Mouse (Mus musculus) hindbrain, embryonic 12.5 days (tissue): ENCODE data around the gene Hist1h1t. TPM values are rescaled to one million over a fixed set of nuclear protein-coding genes. Genes with fewer than 3 reads are reported as not detected.
A peak's percentile ranks its signal among the peaks of the same experiment; 100 is the strongest.

Experiments
- ATAC-seq: fragments of 200-750 bp; cut with Nextera tagmentation; 2 replicates; pipeline ENCODE4 v1.8.0; 2017; ENCODE audit warnings: moderate TSS enrichment; ENCODE audit not compliant: low FRiP score
- H3K27ac ChIP-seq: fragments of 300-500 bp; sonication (generic); 2 replicates; pipeline ENCODE4 v1.5.1; 2016; ENCODE audit warnings: mild to moderate bottlenecking
- H3K27me3 ChIP-seq: fragments of 300-500 bp; sonication (generic); 2 replicates; pipeline ENCODE4 v1.6.1; 2016; ENCODE audit warnings: mild to moderate bottlenecking
- H3K36me3 ChIP-seq: fragments of 300-500 bp; sonication (generic); 2 replicates; pipeline ENCODE4 v1.6.1; 2016; ENCODE audit warnings: mild to moderate bottlenecking
- H3K4me1 ChIP-seq: fragments of 300-500 bp; sonication (generic); 2 replicates; pipeline ENCODE4 v1.6.1; 2016
- H3K4me2 ChIP-seq: fragments of 300-500 bp; sonication (generic); replicated peaks from 2 replicates; pipeline ENCODE4 v1.6.1; 2016; ENCODE audit warnings: mild to moderate bottlenecking
- H3K4me3 ChIP-seq: fragments of 300-500 bp; sonication (generic); 2 replicates; pipeline ENCODE4 v1.5.1; 2016; ENCODE audit warnings: mild to moderate bottlenecking
- H3K9ac ChIP-seq: fragments of 300-500 bp; sonication (generic); 2 replicates; pipeline ENCODE4 v1.6.1; 2016; ENCODE audit warnings: mild to moderate bottlenecking, moderate library complexity
- H3K9me3 ChIP-seq: fragments of 300-500 bp; sonication (generic); replicated peaks from 2 replicates; pipeline ENCODE4 v1.6.1; 2016; ENCODE audit warnings: mild to moderate bottlenecking
- WGBS: fragments of 180-500 bp; shearing (Covaris S2); methylation state at CpG from one replicate; pipeline ENCODE4 v1.1.7; 2016; 5-methylcytosine and 5-hydroxymethylcytosine counted together
- microRNA-seq: library from miRNA; unstranded; fragments of <30 nt; microRNA quantifications from one replicate; pipeline ENCODE4, GENCODE M21; 2017
- polyA plus RNA-seq: library from polyadenylated mRNA; unstranded; fragments of >200 nt; fragmentation: Nextera tagmentation; extraction: Ambion mirVana; gene quantifications from 2 replicates; pipeline ENCODE4 v1.2.1, GENCODE M21; 2016

Gene Hist1h1t
- polyA plus RNA-seq, 1 experiment from 2014 or later = not detected

- 68% methylated on average over 5 of the region's 5 CpGs for WGBS
- no peaks in the 10 kb centered on the region for H3K27me3 ChIP-seq
- H3K4me3 ChIP-seq = no peak overlapping the region
- ATAC-seq = no peak
- peak overlapping the region; percentile 99 for H3K4me2 ChIP-seq
- H3K36me3 ChIP-seq = no peaks in the 10 kb centered on the region
- H3K4me1 ChIP-seq = peaks cover 13% of the 10 kb centered on the region
- no peak overlapping the region for H3K9ac ChIP-seq
- peak overlapping the region; percentile 94; the same call in 1 of the 2 replicates for H3K27ac ChIP-seq
- no peaks in the 10 kb centered on the region for H3K9me3 ChIP-seq
Observed at GRCm38 (mm10) chr13:23740910-23741309, 45.3 kb downstream of the Hist1h1t start.

GRCm38 (mm10) chr13:23742007-23742406 is 46.4 kb downstream of the Hist1h1t start:
- no peak for ATAC-seq
- Histone ChIP-seq H3K4me3 (no peak overlapping the region), H3K27ac (no peak overlapping the region), H3K27me3 (no peaks in the 10 kb centered on the region), H3K9me3 (no peaks in the 10 kb centered on the region), H3K36me3 (no peaks in the 10 kb centered on the region), H3K4me1 (peaks cover 14% of the 10 kb centered on the region), H3K9ac (no peak overlapping the region), H3K4me2 (no peak overlapping the region)

GRCm38 (mm10) chr13:23743215-23743614 is 47.6 kb downstream of the Hist1h1t start:
- no peak overlapping the region for H3K27ac ChIP-seq
- H3K4me2 ChIP-seq = no peak overlapping the region
- WGBS = 85% methylated on average over 5 of the region's 5 CpGs
- H3K27me3 ChIP-seq = no peaks in the 10 kb centered on the region
- no peaks in the 10 kb centered on the region for H3K9me3 ChIP-seq
- H3K4me3 ChIP-seq = no peak overlapping the region
- ATAC-seq = no peak
- H3K9ac ChIP-seq = no peak overlapping the region
- peaks cover 19% of the 10 kb centered on the region for H3K4me1 ChIP-seq
- H3K36me3 ChIP-seq = no peaks in the 10 kb centered on the region

- Histone ChIP-seq H3K9ac (no peak overlapping the region), H3K4me1 (peaks cover 19% of the 10 kb centered on the region), H3K4me2 (peak overlapping the region; percentile 64), H3K27me3 (no peaks in the 10 kb centered on the region), H3K9me3 (no peaks in the 10 kb centered on the region), H3K4me3 (no peak overlapping the region), H3K27ac (0 out of 2 replicates have a peak overlapping the region, but pooled peaks have one; percentile 52), H3K36me3 (no peaks in the 10 kb centered on the region)
- 51% methylated on average over 4 of the region's 4 CpGs for WGBS
- no peak for ATAC-seq
Observed at GRCm38 (mm10) chr13:23743963-23744362, 48.3 kb downstream of the Hist1h1t start.

GRCm38 (mm10) chr13:23744421-23745380 is 49.1 kb downstream of the Hist1h1t start:
- no peak for ATAC-seq
- H3K36me3 ChIP-seq = no peaks in the 10 kb centered on the region
- peaks cover 14% of the 10 kb centered on the region for H3K4me1 ChIP-seq
- no peaks in the 10 kb centered on the region for H3K9me3 ChIP-seq
- H3K27me3 ChIP-seq = no peaks in the 10 kb centered on the region
- peak overlapping the region; percentile 40 for H3K4me3 ChIP-seq
- H3K4me2 ChIP-seq = peak overlapping the region; percentile 64
- whole genome bisulfite sequencing = 2% methylated on average over 15 of the region's 36 CpGs
- peak overlapping the region; percentile 52; the same call in 1 of the 2 replicates for H3K27ac ChIP-seq
- H3K9ac ChIP-seq = peak overlapping the region; percentile 49; the same call in 1 of the 2 replicates

- peaks cover 9% of the 10 kb centered on the region for H3K4me1 ChIP-seq
- no peaks in the 10 kb centered on the region for H3K36me3 ChIP-seq
- H3K9ac ChIP-seq = peak within 1 kb of the TSS; percentile 58
- H3K9me3 ChIP-seq = no peaks in the 10 kb centered on the region
- H3K27me3 ChIP-seq = no peaks in the 10 kb centered on the region
- H3K4me2 ChIP-seq = peak within 1 kb of the TSS; percentile 64
- H3K27ac ChIP-seq = peak within 1 kb of the TSS; percentile 98
- peak; percentile 73 for ATAC-seq
- WGBS = 2% methylated on average over 21 of the region's 28 CpGs
- peak within 1 kb of the TSS; percentile 40 for H3K4me3 ChIP-seq
Observed at GRCm38 (mm10) chr13:23745381-23746161, 50.0 kb downstream of the Hist1h1t start, which contains the start of gene Hist1h3c. Gene Hist1h3c, minus strand, starts transcription at chr13:23745602.

Small RNAs within 50 kb of the gene (microRNA-seq; reads per million reads assigned to microRNA genes)
- gene Gm44314 (not detected), gene Gm44350 (not detected)

Other genes starting within 250 kb of the Hist1h1t start
- gene Btn1a1, start 229.9 kb upstream of the Hist1h1t start, polyA plus RNA-seq = 0.12 TPM in 1 of 2 replicates, not detected in the other
- 0.34 and 0.43 TPM in 2 replicates for gene Btn2a2, start 207.0 kb upstream of the Hist1h1t start, polyA plus RNA-seq
- 5.7 and 6.9 TPM in 2 replicates for gene Hist1h4h, start 164.8 kb upstream of the Hist1h1t start, polyA plus RNA-seq
- 5.2 TPM in 1 of 2 replicates, not detected in the other for gene Hist1h2af, start 161.9 kb upstream of the Hist1h1t start, polyA plus RNA-seq
- gene Hist1h3g, start 160.4 kb upstream of the Hist1h1t start, polyA plus RNA-seq = 2.2 and 4.4 TPM in 2 replicates
- 0.37 and 0.57 TPM in 2 replicates for gene Hist1h2bh, start 152.4 kb upstream of the Hist1h1t start, polyA plus RNA-seq
- gene Hist1h3f, start 151.8 kb upstream of the Hist1h1t start, polyA plus RNA-seq = 0.66 and 1.4 TPM in 2 replicates
- gene Hist1h4f, start 144.2 kb upstream of the Hist1h1t start, polyA plus RNA-seq = 1.4 TPM in 1 of 2 replicates, not detected in the other
- gene Hist1h1d, start 142.6 kb upstream of the Hist1h1t start, polyA plus RNA-seq = 0.23 and 0.39 TPM in 2 replicates
- gene Hist1h3e, start 133.4 kb upstream of the Hist1h1t start, polyA plus RNA-seq = 4.4 and 5.6 TPM in 2 replicates
- gene Hist1h2ae, start 124.6 kb upstream of the Hist1h1t start, polyA plus RNA-seq = 67.4 and 81.6 TPM in 2 replicates
- 4.8 and 7.1 TPM in 2 replicates for gene Hist1h2bg, start 124.4 kb upstream of the Hist1h1t start, polyA plus RNA-seq
- gene Hist1h2bf, start 121.6 kb upstream of the Hist1h1t start, polyA plus RNA-seq = 4.4 and 7.2 TPM in 2 replicates
- gene Hist1h2ad, start 121.4 kb upstream of the Hist1h1t start, polyA plus RNA-seq = 0.46 and 2.5 TPM in 2 replicates
- gene Hist1h3d, start 120.1 kb upstream of the Hist1h1t start, polyA plus RNA-seq = 2.2 and 4.8 TPM in 2 replicates
- 66.9 and 82.3 TPM in 2 replicates for gene Hist1h4d, start 114.2 kb upstream of the Hist1h1t start, polyA plus RNA-seq
- 1.9 and 2.2 TPM in 2 replicates for gene Hist1h2be, start 74.7 kb upstream of the Hist1h1t start, polyA plus RNA-seq
- 17.0 and 18.8 TPM in 2 replicates for gene Hist1h1e, start 73.3 kb upstream of the Hist1h1t start, polyA plus RNA-seq
- 0.72 and 0.93 TPM in 2 replicates for gene Hist1h2ac, start 11.9 kb upstream of the Hist1h1t start, polyA plus RNA-seq
- gene Hist1h2bc, start 11.6 kb upstream of the Hist1h1t start, polyA plus RNA-seq = 25.1 and 26.1 TPM in 2 replicates
- 3.6 and 4.2 TPM in 2 replicates for gene Hist1h4c, start 2.6 kb downstream of the Hist1h1t start, polyA plus RNA-seq
- 4.9 and 5.2 TPM in 2 replicates for gene Hfe, start 15.0 kb downstream of the Hist1h1t start, polyA plus RNA-seq
- gene Hist1h1c, start 43.0 kb downstream of the Hist1h1t start, polyA plus RNA-seq = 15.0 and 15.4 TPM in 2 replicates
- 9.7 and 11.6 TPM in 2 replicates for gene Hist1h3c, start 49.8 kb downstream of the Hist1h1t start, polyA plus RNA-seq
- 2.2 and 2.9 TPM in 2 replicates for gene Hist1h2bb, start 50.9 kb downstream of the Hist1h1t start, polyA plus RNA-seq
- gene Hist1h2ab, start 55.3 kb downstream of the Hist1h1t start, polyA plus RNA-seq = 22.4 and 45.2 TPM in 2 replicates
- gene Hist1h3b, start 56.5 kb downstream of the Hist1h1t start, polyA plus RNA-seq = 4.5 and 11.1 TPM in 2 replicates
- 5.0 and 5.5 TPM in 2 replicates for gene Hist1h4b, start 61.2 kb downstream of the Hist1h1t start, polyA plus RNA-seq
- 0.72 TPM in 1 of 2 replicates, not detected in the other for gene Hist1h4a, start 65.4 kb downstream of the Hist1h1t start, polyA plus RNA-seq
- 3.3 and 6.1 TPM in 2 replicates for gene Hist1h3a, start 66.6 kb downstream of the Hist1h1t start, polyA plus RNA-seq
- gene Hist1h1a, start 67.9 kb downstream of the Hist1h1t start, polyA plus RNA-seq = 2.4 and 2.7 TPM in 2 replicates
- gene Trim38, start 74.1 kb downstream of the Hist1h1t start, polyA plus RNA-seq = not detected in 2 replicates
- gene Slc17a2, start 111.2 kb downstream of the Hist1h1t start, polyA plus RNA-seq = not detected in 2 replicates
- not detected in 2 replicates for gene Slc17a3, start 143.6 kb downstream of the Hist1h1t start, polyA plus RNA-seq
- gene Slc17a1, start 171.9 kb downstream of the Hist1h1t start, polyA plus RNA-seq = not detected in 2 replicates
- 0.09 TPM in 1 of 2 replicates, not detected in the other for gene Slc17a4, start 219.2 kb downstream of the Hist1h1t start, polyA plus RNA-seq
- not detected in 2 replicates for gene Hist1h2ba, start 238.3 kb downstream of the Hist1h1t start, polyA plus RNA-seq
- not detected in 2 replicates for gene Hist1h2aa, start 238.6 kb downstream of the Hist1h1t start, polyA plus RNA-seq